Mouse (Mus musculus) midbrain, embryonic 16.5 days (tissue): ENCODE measurements around the gene Ints5. TPM values are rescaled to one million over a fixed set of nuclear protein-coding genes. Genes with fewer than 3 reads are reported as not detected.

Experiments used
- ATAC-seq: fragments of 200-750 bp; cut with Nextera tagmentation; 2 replicates; pipeline ENCODE4 v1.8.0; 2017; ENCODE audit warnings: moderate TSS enrichment
- H3K27ac ChIP-seq: fragments of 300-500 bp; sonication (generic); 2 replicates; pipeline ENCODE4 v1.5.1; 2014; ENCODE audit warnings: mild to moderate bottlenecking, low read length, mixed read lengths
- H3K27me3 ChIP-seq: fragments of 300-500 bp; sonication (generic); 2 replicates; pipeline ENCODE4 v1.6.1; 2014; ENCODE audit warnings: low read depth, low read length, mixed read lengths; ENCODE audit not compliant: control insufficient read depth, insufficient read depth
- H3K36me3 ChIP-seq: fragments of 300-500 bp; sonication (generic); 2 replicates; pipeline ENCODE4 v1.6.1; 2014; ENCODE audit warnings: mild to moderate bottlenecking, low read length, moderate library complexity, mixed read lengths; ENCODE audit not compliant: control insufficient read depth, insufficient read depth
- H3K4me1 ChIP-seq: fragments of 300-500 bp; sonication (generic); 2 replicates; pipeline ENCODE4 v1.6.1; 2014; ENCODE audit warnings: mild to moderate bottlenecking, low read length, mixed read lengths; ENCODE audit not compliant: control insufficient read depth, insufficient read depth
- H3K4me2 ChIP-seq: fragments of 300-500 bp; sonication (generic); 2 replicates; pipeline ENCODE4 v1.6.1; 2014; ENCODE audit warnings: mild to moderate bottlenecking, low read length, mixed read lengths
- H3K4me3 ChIP-seq: fragments of 300-500 bp; sonication (generic); 2 replicates; pipeline ENCODE4 v1.5.1; 2014; ENCODE audit warnings: low read depth, mild to moderate bottlenecking, low read length, moderate library complexity, mixed read lengths
- H3K9ac ChIP-seq: fragments of 300-500 bp; sonication (generic); 2 replicates; pipeline ENCODE4 v1.6.1; 2014; ENCODE audit warnings: low read depth, low read length, mixed read lengths
- H3K9me3 ChIP-seq: fragments of 300-500 bp; sonication (generic); replicated peaks from 2 replicates; pipeline ENCODE4 v1.6.1; 2014; ENCODE audit warnings: mild to moderate bottlenecking, low read length, mixed read lengths; ENCODE audit not compliant: control insufficient read depth, poor library complexity, severe bottlenecking
- WGBS: fragments of 180-500 bp; shearing (Covaris S2); extraction: QIAGEN DNeasy Blood & Tissue Kit; methylation state at CpG from one replicate; pipeline ENCODE4 v1.1.7; 2014; 5-methylcytosine and 5-hydroxymethylcytosine counted together
- polyA plus RNA-seq: library from polyadenylated mRNA; unstranded; fragments of >200 nt; fragmentation: Nextera tagmentation; extraction: Ambion mirVana; gene quantifications from 2 replicates; pipeline ENCODE4 v1.2.1, GENCODE M21; 2015

Ints5 gene
- polyA plus RNA-seq, 1 experiment from 2014 or later = 29.2 TPM

DNA sequence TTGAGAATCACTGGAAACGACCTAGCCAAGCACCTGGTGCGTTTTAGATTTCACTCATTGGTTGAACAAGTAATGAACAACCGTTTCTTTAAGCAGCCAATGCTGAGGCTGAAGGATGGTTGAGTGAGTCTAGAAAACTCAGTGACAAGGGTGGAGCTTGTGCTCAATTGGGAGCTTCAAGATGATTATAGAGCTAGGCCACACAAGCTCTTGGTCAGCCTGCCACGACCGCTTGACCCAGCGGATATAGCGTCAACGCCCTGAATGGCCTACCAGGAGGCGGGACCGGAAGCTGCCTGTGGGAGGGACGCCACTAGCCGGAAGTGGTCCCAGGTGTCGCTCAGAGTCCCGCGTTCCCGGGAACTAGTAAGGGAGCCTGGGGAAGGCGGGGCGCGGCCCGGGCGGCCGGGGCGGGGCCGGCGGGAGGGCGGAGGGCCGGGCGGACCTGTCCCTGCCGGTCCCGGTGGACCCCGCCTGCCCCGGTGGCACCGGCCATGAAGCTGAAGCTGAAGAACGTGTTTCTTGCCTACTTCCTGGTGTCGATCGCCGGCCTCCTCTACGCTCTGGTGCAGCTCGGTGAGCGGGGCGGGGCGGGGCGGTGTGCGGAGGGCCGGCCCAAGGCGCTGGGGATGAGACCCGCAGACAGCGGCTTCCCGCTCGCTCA, 27.4 kb downstream of the Ints5 start, which contains the start of gene B3gat3:
Gene B3gat3 (plus strand): TSS at position 302 of the 664 bp plus-strand sequence.
- no peaks in the 10 kb centered on the region for H3K9me3 ChIP-seq
- H3K4me3 ChIP-seq = peak within 1 kb of the TSS; percentile 75
- H3K4me1 ChIP-seq = peaks cover 11% of the 10 kb centered on the region
- H3K27me3 ChIP-seq = no peaks in the 10 kb centered on the region
- peak within 1 kb of the TSS; percentile 81 for H3K27ac ChIP-seq
- peak; percentile 97 for ATAC-seq
- H3K4me2 ChIP-seq = peak within 1 kb of the TSS; percentile 88
- 3% methylated on average over 38 of the region's 50 CpGs for WGBS
- H3K36me3 ChIP-seq = peaks cover 11% of the 10 kb centered on the region
- H3K9ac ChIP-seq = peak within 1 kb of the TSS; percentile 72

- WGBS = 3% methylated on average over 6 of the region's 6 CpGs
- Histone ChIP-seq H3K4me2 (peak overlapping the region; percentile 88), H3K4me1 (peaks cover 11% of the 10 kb centered on the region), H3K9me3 (no peaks in the 10 kb centered on the region), H3K36me3 (peaks cover 9% of the 10 kb centered on the region), H3K4me3 (peak overlapping the region; percentile 75), H3K9ac (peak overlapping the region; percentile 72), H3K27me3 (no peaks in the 10 kb centered on the region), H3K27ac (peak overlapping the region; percentile 81)
- peak; percentile 57 for ATAC-seq
Observed at GRCm38 (mm10) chr19:8920836-8921291, 28.1 kb downstream of the Ints5 start.

DNA sequence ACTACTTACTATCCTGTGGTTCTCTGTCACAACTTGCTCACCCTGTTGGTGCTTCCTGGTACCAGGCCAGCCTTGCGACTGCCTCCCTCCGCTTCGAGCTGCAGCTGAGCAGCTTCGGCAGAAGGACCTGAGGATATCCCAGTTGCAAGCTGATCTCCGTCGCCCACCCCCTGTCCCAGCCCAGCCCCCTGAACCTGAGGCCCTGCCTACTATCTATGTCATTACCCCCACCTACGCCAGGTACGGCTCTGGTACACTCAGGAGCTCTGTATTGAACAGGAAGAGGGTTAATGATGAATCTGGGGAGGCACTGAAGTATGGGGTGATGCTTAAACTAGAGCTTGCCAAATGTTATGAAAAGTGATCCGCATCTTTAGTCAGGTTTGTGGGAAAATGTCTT, 28.9 kb downstream of the Ints5 start:
- H3K9ac ChIP-seq = peak overlapping the region; percentile 46; the same call in 1 of the 2 replicates
- H3K4me1 ChIP-seq = peaks cover 11% of the 10 kb centered on the region
- H3K4me2 ChIP-seq = peak overlapping the region; percentile 88; the same call in 1 of the 2 replicates
- ATAC-seq = no peak
- peaks cover 10% of the 10 kb centered on the region for H3K36me3 ChIP-seq
- WGBS = 80% methylated on average over 9 of the region's 9 CpGs
- H3K9me3 ChIP-seq = no peaks in the 10 kb centered on the region
- H3K27ac ChIP-seq = no peak overlapping the region
- H3K27me3 ChIP-seq = no peaks in the 10 kb centered on the region
- H3K4me3 ChIP-seq = no peak overlapping the region

GRCm38 (mm10) chr19:8926766-8927165, 34.0 kb downstream of the Ints5 start:
- no peak overlapping the region for H3K9ac ChIP-seq
- 97% methylated on average over 2 of the region's 2 CpGs for WGBS
- H3K4me1 ChIP-seq = peaks cover 9% of the 10 kb centered on the region
- no peaks in the 10 kb centered on the region for H3K27me3 ChIP-seq
- no peak overlapping the region for H3K4me2 ChIP-seq
- no peak overlapping the region for H3K27ac ChIP-seq
- H3K9me3 ChIP-seq = no peaks in the 10 kb centered on the region
- no peak overlapping the region for H3K4me3 ChIP-seq
- no peak for ATAC-seq
- peaks cover 12% of the 10 kb centered on the region for H3K36me3 ChIP-seq

- H3K4me3 ChIP-seq = no peak overlapping the region
- no peak overlapping the region for H3K27ac ChIP-seq
- peaks cover 7% of the 10 kb centered on the region; the same call in 1 of the 2 replicates for H3K4me1 ChIP-seq
- no peaks in the 10 kb centered on the region for H3K27me3 ChIP-seq
- no peaks in the 10 kb centered on the region for H3K9me3 ChIP-seq
- 89% methylated on average over 12 of the region's 12 CpGs for WGBS
- H3K36me3 ChIP-seq = peaks cover 12% of the 10 kb centered on the region
- ATAC-seq = no peak
- no peak overlapping the region for H3K9ac ChIP-seq
- H3K4me2 ChIP-seq = no peak overlapping the region
Observed at GRCm38 (mm10) chr19:8927891-8928525, 35.2 kb downstream of the Ints5 start.

- ATAC-seq = peak; percentile 6; the same call in 1 of the 2 replicates
- Histone ChIP-seq H3K4me3 (peak overlapping the region; percentile 47), H3K4me2 (peak overlapping the region; percentile 81), H3K27ac (no peak overlapping the region), H3K9me3 (no peaks in the 10 kb centered on the region), H3K9ac (no peak overlapping the region), H3K4me1 (peaks cover 7% of the 10 kb centered on the region; the same call in 1 of the 2 replicates), H3K36me3 (peaks cover 12% of the 10 kb centered on the region), H3K27me3 (no peaks in the 10 kb centered on the region)
- 14% methylated on average over 16 of the region's 16 CpGs for WGBS
Observed at GRCm38 (mm10) chr19:8928689-8929223, 36.0 kb downstream of the Ints5 start.

DNA sequence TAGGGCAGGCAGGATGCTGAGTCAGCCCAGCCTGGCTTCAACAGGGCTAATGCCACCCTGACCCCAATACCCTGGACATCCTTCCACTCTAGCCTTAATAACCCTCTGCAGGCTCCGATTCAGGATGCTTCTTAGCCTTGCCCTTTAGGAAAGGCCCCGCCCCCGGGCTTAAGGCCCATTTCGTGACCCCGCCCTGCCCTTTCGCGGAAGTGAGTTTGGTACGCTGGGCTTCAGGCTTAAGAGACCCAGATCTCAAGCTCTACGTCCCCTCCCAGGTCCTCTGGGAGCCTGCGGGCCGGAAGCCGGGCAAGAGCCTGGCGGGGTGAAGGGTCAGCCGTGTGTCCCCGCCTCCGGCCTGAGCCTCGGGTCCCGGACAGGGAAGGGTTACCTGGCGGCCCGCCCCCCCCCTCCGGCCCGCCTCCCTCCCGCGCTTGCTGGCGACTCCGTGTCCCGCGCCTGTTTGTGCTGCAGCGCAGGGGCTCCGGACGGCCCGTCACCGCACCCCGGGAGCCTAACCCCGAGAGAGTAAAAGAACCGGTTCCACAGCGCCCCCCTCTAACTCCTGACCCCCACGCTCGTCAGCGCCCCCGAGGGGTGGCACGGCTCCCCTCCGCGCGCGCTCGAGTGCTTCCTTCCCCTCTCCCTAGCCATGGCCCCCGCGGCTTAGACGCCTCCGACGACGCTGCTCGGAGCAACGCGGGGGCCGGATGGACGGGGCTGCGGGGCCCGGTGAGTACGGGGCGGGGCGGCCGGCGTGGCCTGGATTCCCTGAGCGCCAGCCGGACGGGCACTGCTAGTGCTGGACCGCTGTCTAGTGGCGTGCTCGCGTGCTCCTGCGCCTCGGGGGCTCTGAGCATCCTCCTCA, 36.7 kb downstream of the Ints5 start, which contains the start of the genes Rom1 and Eml3:
Gene Rom1 (minus strand): TSS at position 133 of the 865 bp plus-strand sequence.
Gene Eml3 (plus strand): TSS at position 329 of the 865 bp plus-strand sequence.
- Histone ChIP-seq H3K9ac (peak within 1 kb of the TSS; percentile 75), H3K9me3 (no peaks in the 10 kb centered on the region), H3K36me3 (peaks cover 12% of the 10 kb centered on the region), H3K4me3 (peak within 1 kb of the TSS; percentile 47), H3K27ac (no peak within 1 kb of the TSS), H3K4me1 (peaks cover 7% of the 10 kb centered on the region; the same call in 1 of the 2 replicates), H3K27me3 (no peaks in the 10 kb centered on the region), H3K4me2 (peak within 1 kb of the TSS; percentile 81)
- ATAC-seq = peak; percentile 63
- WGBS = under 1% methylated on average over 65 of the region's 74 CpGs

DNA sequence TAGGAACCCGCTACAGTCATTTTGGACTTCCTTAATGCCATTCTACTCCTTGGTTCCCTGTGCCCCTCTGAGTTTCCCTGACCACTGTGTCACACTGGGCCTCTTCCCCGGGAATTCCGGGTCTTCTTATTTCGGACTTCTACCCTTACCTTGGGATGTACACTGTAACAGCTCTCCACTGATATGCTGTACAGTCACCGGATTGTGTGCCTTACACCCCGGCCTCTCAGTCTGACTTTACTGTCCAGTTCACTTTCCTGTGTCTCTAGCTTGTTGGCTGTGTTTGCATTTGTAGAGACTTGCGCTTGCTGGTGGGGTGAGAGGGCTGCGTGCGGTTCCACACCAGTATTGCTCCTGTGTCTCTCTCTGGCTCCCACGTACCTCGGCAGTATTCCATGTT, 37.3 kb downstream of the Ints5 start:
- Histone ChIP-seq H3K9me3 (no peaks in the 10 kb centered on the region), H3K9ac (peak overlapping the region; percentile 75), H3K4me2 (peak overlapping the region; percentile 81), H3K27me3 (no peaks in the 10 kb centered on the region), H3K4me1 (peaks cover 7% of the 10 kb centered on the region; the same call in 1 of the 2 replicates), H3K27ac (no peak overlapping the region), H3K4me3 (peak overlapping the region; percentile 47), H3K36me3 (peaks cover 12% of the 10 kb centered on the region)
- WGBS = 15% methylated on average over 11 of the region's 11 CpGs
- ATAC-seq = no peak
